Mouse (Mus musculus): Measurements from ENCODE around the gene Gm13057. TPM values are rescaled to one million over a fixed set of nuclear protein-coding genes. Genes with fewer than 3 reads are reported as not detected.
"Not testable (repeated sequence)": the region's sequence is repeated elsewhere in the genome, so short reads cannot be mapped to it uniquely, and the experiment has no call there.

Gene Gm13057
- polyA plus RNA-seq (2014; fragmentation: Nextera tagmentation; extraction: Ambion mirVana): not detected in 2 replicates

GRCm38 (mm10) chr4:143551400-143551799, at the start of gene Gm13057, which contains the start of gene BC080695:
Gene Gm13057, plus strand, starts transcription at chr4:143551709.
Gene BC080695, plus strand, starts transcription at chr4:143551700.
- not testable (repeated sequence) for H3K4me1 ChIP-seq (ENCODE audit: insufficient read depth); H3K27ac ChIP-seq (ENCODE audit: low read depth); H3K4me3 ChIP-seq (ENCODE audit: low read depth, low read length); DNase-seq; H3K9ac ChIP-seq; H3K27me3 ChIP-seq (ENCODE audit: insufficient read depth, low read length); H3K36me3 ChIP-seq (ENCODE audit: insufficient read depth); H3K9me3 ChIP-seq (ENCODE audit: low read depth, low read length); ATAC-seq (ENCODE audit: insufficient read depth); H3K4me2 ChIP-seq
- WGBS: no CpG with 5 or more reads among the region's 3 CpGs

- Histone ChIP-seq H3K9ac (no peak within 1 kb of the TSS), H3K4me3 (ENCODE audit: low read depth, low read length) (no peak within 1 kb of the TSS), H3K4me1 (ENCODE audit: insufficient read depth) (no peaks in the 10 kb centered on the region), H3K9me3 (ENCODE audit: low read depth, low read length) (no peaks in the 10 kb centered on the region), H3K36me3 (ENCODE audit: insufficient read depth) (no peaks in the 10 kb centered on the region), H3K4me2 (no peak within 1 kb of the TSS), H3K27me3 (ENCODE audit: insufficient read depth, low read length) (no peaks in the 10 kb centered on the region), H3K27ac (ENCODE audit: low read depth) (no peak within 1 kb of the TSS)
- ATAC-seq (ENCODE audit: insufficient read depth) (no peak), DNase-seq (no peak)
- WGBS: 77% methylated on average over 3 of the region's 3 CpGs
- no peak for TF ChIP-seq CTCF (IDR thresholded peaks at IDR 0.05; ENCODE audit: low read depth)
Measured at GRCm38 (mm10) chr4:143511043-143511442, 40.5 kb upstream of the Gm13057 start, which contains the start of gene Gm13043. Gene Gm13043, plus strand, starts transcription at chr4:143511343.

- DNase-seq; ATAC-seq (ENCODE audit: insufficient read depth); H3K4me2 ChIP-seq; H3K9ac ChIP-seq; H3K36me3 ChIP-seq (ENCODE audit: insufficient read depth); H3K27ac ChIP-seq (ENCODE audit: low read depth); H3K9me3 ChIP-seq (ENCODE audit: low read depth, low read length); H3K27me3 ChIP-seq (ENCODE audit: insufficient read depth, low read length); H3K4me3 ChIP-seq (ENCODE audit: low read depth, low read length); H3K4me1 ChIP-seq (ENCODE audit: insufficient read depth): not testable (repeated sequence)
- WGBS: no CpG with 5 or more reads among the region's 3 CpGs
Measured at GRCm38 (mm10) chr4:143535654-143536053, 15.9 kb upstream of the Gm13057 start, which contains the start of gene Gm13040. Gene Gm13040, plus strand, starts transcription at chr4:143535954.

Other genes starting within 250 kb of the Gm13057 start
- gene Lrrc38, start 202.0 kb upstream of the Gm13057 start, polyA plus RNA-seq (2014; fragmentation: Nextera tagmentation; extraction: Ambion mirVana): 0.11 TPM in 1 of 2 replicates, not detected in the other
- not detected in 2 replicates for gene Pramel1, start 157.3 kb upstream of the Gm13057 start, polyA plus RNA-seq (2014; fragmentation: Nextera tagmentation; extraction: Ambion mirVana)
- gene Pramef8, start 139.3 kb upstream of the Gm13057 start, polyA plus RNA-seq (2014; fragmentation: Nextera tagmentation; extraction: Ambion mirVana): 16.1 and 16.3 TPM in 2 replicates
- not detected in 2 replicates for gene Oog4, start 101.4 kb upstream of the Gm13057 start, polyA plus RNA-seq (2014; fragmentation: Nextera tagmentation; extraction: Ambion mirVana)
- gene Gm13043, start 40.4 kb upstream of the Gm13057 start, polyA plus RNA-seq (2014; fragmentation: Nextera tagmentation; extraction: Ambion mirVana): not detected in 2 replicates
- gene Gm13040, start 15.8 kb upstream of the Gm13057 start, polyA plus RNA-seq (2014; fragmentation: Nextera tagmentation; extraction: Ambion mirVana): not detected in 2 replicates
- gene BC080695, start within 50 bp of the Gm13057 start, polyA plus RNA-seq (2014; fragmentation: Nextera tagmentation; extraction: Ambion mirVana): not detected in 2 replicates
- gene Gm13083, start 63.3 kb downstream of the Gm13057 start, polyA plus RNA-seq (2014; fragmentation: Nextera tagmentation; extraction: Ambion mirVana): not detected in 2 replicates
- not detected in 2 replicates for gene Gm13088, start 105.5 kb downstream of the Gm13057 start, polyA plus RNA-seq (2014; fragmentation: Nextera tagmentation; extraction: Ambion mirVana)
- gene Gm13089, start 151.0 kb downstream of the Gm13057 start, polyA plus RNA-seq (2014; fragmentation: Nextera tagmentation; extraction: Ambion mirVana): not detected in 2 replicates
- gene Gm13078, start 167.7 kb downstream of the Gm13057 start, polyA plus RNA-seq (2014; fragmentation: Nextera tagmentation; extraction: Ambion mirVana): not detected in 2 replicates
- not detected in 2 replicates for gene Gm13023, start 237.6 kb downstream of the Gm13057 start, polyA plus RNA-seq (2014; fragmentation: Nextera tagmentation; extraction: Ambion mirVana)